Mouse (Mus musculus): Measurements from ENCODE around the gene Slc35a2.
"Not testable (repeated sequence)": the region's sequence is repeated elsewhere in the genome, so short reads cannot be mapped to it uniquely, and the experiment has no call there.

- TF ChIP-seq GATA1 (IDR thresholded peaks at IDR 0.05; ENCODE audit: borderline replicate concordance, low read length); CTCF (IDR thresholded peaks at IDR 0.05; ENCODE audit: low read depth, low read length): not testable (repeated sequence)
Measured at GRCm38 (mm10) chrX:7909242-7909641, 25.4 kb downstream of the Slc35a2 start, which contains the start of gene Gm10490.

Measured in G1E (cell line).